Mouse (Mus musculus): ENCODE results near the gene Svbp. TPM values are rescaled to one million over a fixed set of nuclear protein-coding genes. Genes with fewer than 3 reads are reported as not detected.

Svbp gene
- polyA plus RNA-seq (2012; rRNA removed), result 21.2 and 21.6 TPM in 2 replicates

GRCm38 (mm10) chr4:119194909-119195581 lies at the start of gene Svbp:
TSS of gene Svbp (plus strand) at chr4:119195306.

GRCm38 (mm10) chr4:119173851-119174453 lies 21.2 kb upstream of the Svbp start, which contains the start of gene Zfp691:
TSS of gene Zfp691 (minus strand) at chr4:119174195.

GRCm38 (mm10) chr4:119189864-119190263 lies 5.2 kb upstream of the Svbp start, which contains the start of gene Ermap:
TSS of gene Ermap (minus strand) at chr4:119190011.

GRCm38 (mm10) chr4:119218169-119218568 lies 23.1 kb downstream of the Svbp start, which contains the start of gene Tmem269:
TSS of gene Tmem269 (minus strand) at chr4:119218217.

GRCm38 (mm10) chr4:119232410-119233255 lies 37.5 kb downstream of the Svbp start, which contains the start of the genes AU022252 and P3h1:
TSS of gene AU022252 (minus strand) at chr4:119232712.
TSS of gene P3h1 (plus strand) at chr4:119232915.

Other genes starting within 250 kb of the Svbp start
- gene Lao1, start 233.7 kb upstream of the Svbp start, polyA plus RNA-seq (2012; rRNA removed), result 0.05 and 0.06 TPM in 2 replicates
- gene Slc2a1, start 86.6 kb upstream of the Svbp start, polyA plus RNA-seq (2012; rRNA removed), result 56.8 and 58.2 TPM in 2 replicates
- gene Zfp691, start 21.1 kb upstream of the Svbp start, polyA plus RNA-seq (2012; rRNA removed), result 5.5 and 7.3 TPM in 2 replicates
- gene Ermap, start 5.3 kb upstream of the Svbp start, polyA plus RNA-seq (2012; rRNA removed), result not detected in 2 replicates
- 0.10 TPM in 1 of 2 replicates, not detected in the other for gene Tmem269, start 22.9 kb downstream of the Svbp start, polyA plus RNA-seq (2012; rRNA removed)
- 1.0 and 1.5 TPM in 2 replicates for gene AU022252, start 37.4 kb downstream of the Svbp start, polyA plus RNA-seq (2012; rRNA removed)
- 7.1 and 9.0 TPM in 2 replicates for gene P3h1, start 37.6 kb downstream of the Svbp start, polyA plus RNA-seq (2012; rRNA removed)
- gene Cldn19, start 60.1 kb downstream of the Svbp start, polyA plus RNA-seq (2012; rRNA removed), result 0.17 TPM in 1 of 2 replicates, not detected in the other
- gene Ybx1, start 99.3 kb downstream of the Svbp start, polyA plus RNA-seq (2012; rRNA removed), result 72.0 and 89.9 TPM in 2 replicates
- gene Ppih, start 125.2 kb downstream of the Svbp start, polyA plus RNA-seq (2012; rRNA removed), result 0.95 and 1.0 TPM in 2 replicates
- 0.16 TPM in 1 of 2 replicates, not detected in the other for gene Ccdc30, start 220.2 kb downstream of the Svbp start, polyA plus RNA-seq (2012; rRNA removed)
- 8.4 and 14.3 TPM in 2 replicates for gene Ppcs, start 227.1 kb downstream of the Svbp start, polyA plus RNA-seq (2012; rRNA removed)
- gene Zmynd12, start 227.5 kb downstream of the Svbp start, polyA plus RNA-seq (2012; rRNA removed), result 0.52 and 0.53 TPM in 2 replicates

All from stomach, adult 2 months (tissue).